Mouse (Mus musculus) ES-E14 (cell line): ENCODE measurements at regions not wholly inside any gene's neighbourhood (a gene's known extent, or its start where the extent isn't known, plus 50 kb on each side); places are given as distances from the start of the nearest gene placed in this dataset.

Experiments used
- HCFC1 ChIP-seq: IDR thresholded peaks from 2 replicates; pipeline ENCODE4 v1.6.1; 2012; ENCODE audit warnings: low read length, inconsistent platforms, borderline replicate concordance; ENCODE audit not compliant: insufficient read depth
- ZC3H11A ChIP-seq: IDR thresholded peaks from 2 replicates; pipeline ENCODE4 v1.6.1; 2012; ENCODE audit warnings: low read depth, mild to moderate bottlenecking, inconsistent platforms, low read length, borderline replicate concordance
- ZNF384 ChIP-seq: IDR thresholded peaks from 2 replicates; pipeline ENCODE4 v1.6.1; 2012; ENCODE audit warnings: low read depth, low read length, inconsistent platforms

DNA sequence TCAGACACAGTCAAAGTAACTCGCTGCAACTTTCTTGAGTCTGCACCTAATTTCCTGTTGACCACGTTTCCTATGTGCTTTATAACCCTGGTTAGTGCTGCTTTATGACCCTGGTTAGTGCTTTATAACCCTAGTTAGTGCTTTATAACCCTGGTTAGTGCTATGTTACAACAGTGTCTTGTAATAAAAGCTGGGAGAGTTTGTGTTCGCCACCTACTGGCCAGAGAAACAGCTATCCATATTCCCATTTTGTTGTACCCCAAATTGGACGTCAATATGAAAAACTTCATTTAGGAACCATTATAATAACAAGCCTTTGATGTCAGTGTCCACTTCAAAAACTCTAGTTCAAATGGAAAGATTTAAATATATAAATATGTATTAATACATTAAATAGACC, 492.6 kb downstream of the Tmem114 start:
- TF ChIP-seq ZNF384, result no peak
- TF ChIP-seq HCFC1, result no peak
- no peak for TF ChIP-seq ZC3H11A
